Mouse (Mus musculus): ENCODE measurements around the gene Commd3. TPM values are rescaled to one million over a fixed set of nuclear protein-coding genes. Genes with fewer than 3 reads are reported as not detected.
A peak's percentile ranks its signal among the peaks of the same experiment; 100 is the strongest.

Gene Commd3
- polyA plus RNA-seq, 1 experiment from 2014 or later: 138 TPM

GRCm38 (mm10) chr2:18673766-18674165 lies 1.6 kb downstream of the Commd3 start:
- Histone ChIP-seq H3K9ac (ENCODE audit: low read depth, low read length) (no peak overlapping the region), H3K27me3 (replicated peaks; ENCODE audit: control insufficient read depth, insufficient read depth, low read length) (peaks cover 21% of the 10 kb centered on the region), H3K4me1 (replicated peaks; ENCODE audit: control insufficient read depth, insufficient read depth, low read length) (peaks cover 7% of the 10 kb centered on the region), H3K4me2 (no peak overlapping the region), H3K27ac (ENCODE audit: low read depth, low read length) (no peak overlapping the region), H3K36me3 (ENCODE audit: control insufficient read depth, insufficient read depth, low read length) (no peaks in the 10 kb centered on the region), H3K4me3 (ENCODE audit: low read depth, low read length) (no peak overlapping the region), H3K9me3 (ENCODE audit: control insufficient read depth, low read length) (no peaks in the 10 kb centered on the region)
- no peak for ATAC-seq (replicated peaks; ENCODE audit: low FRiP score)
- WGBS: 54% methylated on average over 4 of the region's 4 CpGs
- no peak for DNase-seq (ENCODE audit: low spot score)

DNA sequence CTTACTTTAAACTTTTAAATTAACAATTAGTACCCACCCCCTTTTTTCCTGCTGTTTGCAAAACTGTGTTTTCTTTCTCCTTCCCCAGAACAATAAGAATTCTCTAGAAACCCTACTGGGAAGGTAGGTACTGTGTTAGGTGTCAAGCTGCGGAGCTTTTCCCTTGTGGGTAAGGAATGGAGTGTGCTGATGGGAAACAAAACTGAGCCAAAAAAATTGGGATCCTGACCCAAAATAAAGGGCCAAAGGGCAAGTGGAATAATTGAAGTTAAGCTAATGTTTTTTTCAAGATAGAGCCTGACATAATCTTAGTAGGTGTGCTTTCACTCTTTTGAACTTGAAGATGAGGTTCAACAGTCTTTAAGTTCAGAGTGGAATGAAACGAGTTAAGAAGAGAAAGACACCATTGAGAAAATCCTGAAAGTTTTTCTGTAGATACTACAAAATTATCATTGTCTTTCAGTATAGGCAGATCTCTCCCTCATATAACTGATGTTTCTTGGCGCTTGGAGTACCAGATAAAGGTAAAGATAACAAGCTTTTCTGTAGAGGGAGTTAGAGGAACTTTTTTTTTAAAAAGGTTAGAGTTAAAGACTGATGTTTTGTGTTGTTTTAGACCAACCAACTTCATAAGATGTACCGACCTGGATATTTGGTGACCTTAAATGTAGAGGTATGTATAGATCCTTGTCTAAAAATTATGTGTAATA lies 2.2 kb downstream of the Commd3 start:
- Histone ChIP-seq H3K9me3 (ENCODE audit: control insufficient read depth, low read length) (no peaks in the 10 kb centered on the region), H3K27me3 (replicated peaks; ENCODE audit: control insufficient read depth, insufficient read depth, low read length) (peaks cover 26% of the 10 kb centered on the region), H3K4me3 (ENCODE audit: low read depth, low read length) (no peak overlapping the region), H3K36me3 (ENCODE audit: control insufficient read depth, insufficient read depth, low read length) (no peaks in the 10 kb centered on the region), H3K27ac (ENCODE audit: low read depth, low read length) (no peak overlapping the region), H3K4me1 (replicated peaks; ENCODE audit: control insufficient read depth, insufficient read depth, low read length) (peaks cover 7% of the 10 kb centered on the region), H3K9ac (ENCODE audit: low read depth, low read length) (no peak overlapping the region), H3K4me2 (no peak overlapping the region)
- DNase-seq (ENCODE audit: low spot score) (no peak), ATAC-seq (replicated peaks; ENCODE audit: low FRiP score) (no peak)
- WGBS: 51% methylated on average over 4 of the region's 4 CpGs

- Histone ChIP-seq H3K27me3 (replicated peaks; ENCODE audit: control insufficient read depth, insufficient read depth, low read length) (peaks cover 41% of the 10 kb centered on the region), H3K9ac (ENCODE audit: low read depth, low read length) (peak overlapping the region; percentile 86), H3K36me3 (ENCODE audit: control insufficient read depth, insufficient read depth, low read length) (no peaks in the 10 kb centered on the region), H3K9me3 (ENCODE audit: control insufficient read depth, low read length) (no peaks in the 10 kb centered on the region), H3K27ac (ENCODE audit: low read depth, low read length) (peak overlapping the region; percentile 84), H3K4me1 (replicated peaks; ENCODE audit: control insufficient read depth, insufficient read depth, low read length) (peaks cover 11% of the 10 kb centered on the region), H3K4me2 (peak overlapping the region; percentile 95), H3K4me3 (ENCODE audit: low read depth, low read length) (peak overlapping the region; percentile 84)
- 8% methylated on average over 40 of the region's 42 CpGs for WGBS
- ATAC-seq (replicated peaks; ENCODE audit: low FRiP score): no peak
- DNase-seq (ENCODE audit: low spot score): peak; percentile 42
Observed at GRCm38 (mm10) chr2:18675681-18676456, 3.7 kb downstream of the Commd3 start.

DNA sequence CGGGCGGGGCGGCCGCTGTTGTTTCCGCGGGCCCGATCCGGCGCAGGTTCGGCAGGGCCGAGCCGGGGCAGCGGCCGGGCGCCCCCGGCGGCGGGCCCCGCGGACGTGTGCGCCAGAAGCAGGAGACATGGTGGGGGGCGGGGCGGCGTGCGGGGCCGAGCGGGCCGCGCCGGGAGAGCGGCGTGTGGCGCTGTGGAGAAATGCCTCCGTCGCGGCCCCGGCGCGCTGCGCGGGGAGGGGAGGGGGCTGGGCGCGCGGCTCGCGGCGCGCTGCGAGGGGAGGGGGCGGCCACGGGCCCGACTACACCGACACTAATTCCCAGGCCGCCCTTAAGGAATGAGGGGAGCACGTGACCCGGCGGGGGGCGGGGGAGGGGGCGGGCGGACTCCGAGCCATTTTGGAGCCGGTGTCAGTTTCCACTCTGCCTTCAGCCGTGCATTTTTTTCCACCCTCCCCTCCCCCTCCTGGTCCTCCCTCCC lies 4.3 kb downstream of the Commd3 start:
- Histone ChIP-seq H3K36me3 (ENCODE audit: control insufficient read depth, insufficient read depth, low read length) (no peaks in the 10 kb centered on the region), H3K4me3 (ENCODE audit: low read depth, low read length) (peak overlapping the region; percentile 84), H3K27ac (ENCODE audit: low read depth, low read length) (peak overlapping the region; percentile 84), H3K4me1 (replicated peaks; ENCODE audit: control insufficient read depth, insufficient read depth, low read length) (peaks cover 14% of the 10 kb centered on the region), H3K4me2 (peak overlapping the region; percentile 95), H3K9me3 (ENCODE audit: control insufficient read depth, low read length) (no peaks in the 10 kb centered on the region), H3K27me3 (replicated peaks; ENCODE audit: control insufficient read depth, insufficient read depth, low read length) (peaks cover 47% of the 10 kb centered on the region), H3K9ac (ENCODE audit: low read depth, low read length) (peak overlapping the region; percentile 86)
- ATAC-seq (replicated peaks; ENCODE audit: low FRiP score): peak; percentile 78
- WGBS: 0% methylated on average over 41 of the region's 64 CpGs
- DNase-seq (ENCODE audit: low spot score): peak; percentile 88

DNA sequence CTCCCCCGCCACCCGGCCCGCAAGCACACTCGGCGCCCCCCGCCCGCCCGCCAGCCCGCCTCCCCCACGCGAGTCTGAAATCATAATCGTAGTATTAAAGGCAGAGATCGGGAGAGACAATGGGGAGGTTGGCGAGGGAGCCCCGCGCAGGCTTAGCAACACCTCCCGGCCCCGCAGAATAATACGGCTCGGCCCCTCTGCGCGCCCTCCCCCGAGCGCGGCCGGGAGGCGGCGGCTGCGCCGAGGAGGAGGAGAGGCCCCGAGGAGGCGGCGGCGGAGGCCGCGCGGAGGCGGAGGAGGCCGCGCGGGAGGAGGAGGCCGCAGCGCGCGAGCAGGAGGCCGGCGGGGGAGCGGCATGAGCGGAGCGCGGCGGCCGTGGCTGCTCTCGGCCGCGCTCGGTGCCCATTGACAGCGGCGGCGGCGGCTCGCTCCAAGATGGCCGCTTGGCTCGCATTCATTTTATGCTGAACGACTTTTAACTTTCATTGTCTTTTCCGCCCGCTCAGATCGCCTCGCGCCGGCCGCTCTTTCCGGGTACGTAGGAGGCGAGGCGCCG lies 4.8 kb downstream of the Commd3 start, which contains the start of gene Bmi1:
Bmi1 (plus strand) TSS at position 83 of the 556 bp plus-strand sequence.
- Histone ChIP-seq H3K9me3 (ENCODE audit: control insufficient read depth, low read length) (no peaks in the 10 kb centered on the region), H3K27ac (ENCODE audit: low read depth, low read length) (peak within 1 kb of the TSS; percentile 84), H3K36me3 (ENCODE audit: control insufficient read depth, insufficient read depth, low read length) (no peaks in the 10 kb centered on the region), H3K4me1 (replicated peaks; ENCODE audit: control insufficient read depth, insufficient read depth, low read length) (peaks cover 14% of the 10 kb centered on the region), H3K4me3 (ENCODE audit: low read depth, low read length) (peak within 1 kb of the TSS; percentile 84), H3K9ac (ENCODE audit: low read depth, low read length) (peak within 1 kb of the TSS; percentile 86), H3K27me3 (replicated peaks; ENCODE audit: control insufficient read depth, insufficient read depth, low read length) (peaks cover 49% of the 10 kb centered on the region), H3K4me2 (peak within 1 kb of the TSS; percentile 95)
- DNase-seq (ENCODE audit: low spot score): peak; percentile 76
- ATAC-seq (replicated peaks; ENCODE audit: low FRiP score): peak; percentile 71
- under 1% methylated on average over 58 of the region's 77 CpGs for WGBS

DNA sequence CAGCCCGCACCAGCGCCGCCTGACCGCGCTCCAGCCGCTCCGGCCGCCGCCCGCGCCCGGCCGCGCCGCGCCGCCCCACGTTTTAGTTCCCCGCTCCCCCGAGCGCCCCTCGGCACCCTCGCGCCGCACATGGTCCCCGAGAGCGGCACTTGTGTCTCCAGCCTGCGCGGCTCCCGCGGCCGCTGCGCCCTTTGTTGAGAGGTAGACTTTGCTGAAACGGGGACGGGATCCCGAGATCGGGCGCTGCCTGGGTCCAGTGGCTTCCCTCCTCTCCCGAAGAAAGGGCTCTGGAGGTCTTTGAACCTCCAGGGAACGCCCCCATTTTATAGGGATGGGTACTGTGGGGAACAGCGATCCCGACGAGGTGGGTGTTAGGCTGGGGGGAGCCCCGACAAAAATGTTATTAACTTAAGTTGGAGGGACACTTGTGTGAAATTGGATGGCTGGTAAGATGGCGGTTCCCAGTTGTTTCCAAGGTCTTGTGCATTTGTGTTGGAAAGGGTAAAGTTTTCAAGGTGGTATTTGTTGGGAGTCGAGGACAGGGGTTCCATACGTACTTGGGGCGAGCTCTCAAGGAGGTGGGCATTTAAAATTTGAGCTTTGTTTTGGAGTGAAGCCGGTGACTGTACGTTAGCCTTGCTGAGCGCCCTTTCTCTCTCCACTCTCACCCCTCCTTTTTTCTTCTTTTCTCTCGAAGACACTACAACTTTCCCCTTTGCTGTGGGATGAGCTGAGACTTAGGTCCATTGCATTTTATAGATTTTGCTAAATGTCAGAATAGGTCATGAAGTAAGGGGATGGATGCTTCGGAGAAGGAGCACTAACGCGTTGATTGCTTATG lies 5.7 kb downstream of the Commd3 start:
- H3K27me3 ChIP-seq (replicated peaks; ENCODE audit: control insufficient read depth, insufficient read depth, low read length): peaks cover 49% of the 10 kb centered on the region
- DNase-seq (ENCODE audit: low spot score): peak; percentile 80
- no peaks in the 10 kb centered on the region for H3K9me3 ChIP-seq (ENCODE audit: control insufficient read depth, low read length)

DNA sequence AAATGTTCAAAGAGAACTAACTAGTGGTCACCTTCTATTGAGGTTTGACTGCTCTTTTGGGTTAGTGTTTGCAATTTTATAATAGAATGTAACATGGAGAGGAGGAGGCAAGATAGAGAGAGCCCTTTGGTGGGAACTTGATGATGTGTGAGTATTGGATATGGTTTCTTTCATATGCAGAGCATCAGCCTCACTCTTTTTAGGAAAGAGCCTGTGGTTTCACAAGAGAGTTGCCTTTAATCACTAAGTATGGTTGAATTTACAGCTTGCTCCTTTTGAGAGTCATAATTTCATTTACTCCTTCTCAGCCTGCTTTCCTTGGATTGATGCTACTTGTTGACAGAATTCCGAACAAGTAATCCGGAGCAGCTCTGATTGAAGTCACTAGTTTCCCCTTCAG lies 7.5 kb downstream of the Commd3 start:
- ATAC-seq (replicated peaks; ENCODE audit: low FRiP score): no peak
- peaks cover 47% of the 10 kb centered on the region for H3K27me3 ChIP-seq (replicated peaks; ENCODE audit: control insufficient read depth, insufficient read depth, low read length)
- no peak overlapping the region for H3K4me3 ChIP-seq (ENCODE audit: low read depth, low read length)
- H3K9me3 ChIP-seq (ENCODE audit: control insufficient read depth, low read length): no peaks in the 10 kb centered on the region
- no peak overlapping the region for H3K4me2 ChIP-seq
- no peaks in the 10 kb centered on the region; the same call in 1 of the 2 replicates for H3K36me3 ChIP-seq (ENCODE audit: control insufficient read depth, insufficient read depth, low read length)
- 44% methylated on average over 2 of the region's 2 CpGs for WGBS
- peaks cover 11% of the 10 kb centered on the region for H3K4me1 ChIP-seq (replicated peaks; ENCODE audit: control insufficient read depth, insufficient read depth, low read length)
- H3K27ac ChIP-seq (ENCODE audit: low read depth, low read length): no peak overlapping the region
- no peak overlapping the region for H3K9ac ChIP-seq (ENCODE audit: low read depth, low read length)
- no peak for DNase-seq (ENCODE audit: low spot score)

More for the DNA sequence above, 5.7 kb downstream of the Commd3 start:
- Histone ChIP-seq H3K4me2 (peak overlapping the region; percentile 95), H3K27ac (ENCODE audit: low read depth, low read length) (no peak overlapping the region; the same call in 1 of the 2 replicates), H3K9ac (ENCODE audit: low read depth, low read length) (peak overlapping the region; percentile 86), H3K4me3 (ENCODE audit: low read depth, low read length) (peak overlapping the region; percentile 84), H3K36me3 (ENCODE audit: control insufficient read depth, insufficient read depth, low read length) (no peaks in the 10 kb centered on the region; the same call in 1 of the 2 replicates), H3K4me1 (replicated peaks; ENCODE audit: control insufficient read depth, insufficient read depth, low read length) (peaks cover 13% of the 10 kb centered on the region)
- under 1% methylated on average over 41 of the region's 55 CpGs for WGBS
- ATAC-seq (replicated peaks; ENCODE audit: low FRiP score): peak; percentile 13; the same call in 1 of the 2 replicates

GRCm38 (mm10) chr2:18680501-18680900 lies 8.3 kb downstream of the Commd3 start:
- Histone ChIP-seq H3K27ac (ENCODE audit: low read depth, low read length) (no peak overlapping the region), H3K36me3 (ENCODE audit: control insufficient read depth, insufficient read depth, low read length) (no peaks in the 10 kb centered on the region; the same call in 1 of the 2 replicates), H3K4me3 (ENCODE audit: low read depth, low read length) (peak overlapping the region; percentile 45), H3K27me3 (replicated peaks; ENCODE audit: control insufficient read depth, insufficient read depth, low read length) (peaks cover 46% of the 10 kb centered on the region), H3K9ac (ENCODE audit: low read depth, low read length) (0 out of 2 replicates have a peak overlapping the region, but pooled peaks have one; percentile 14), H3K9me3 (ENCODE audit: control insufficient read depth, low read length) (no peaks in the 10 kb centered on the region), H3K4me2 (peak overlapping the region; percentile 69), H3K4me1 (replicated peaks; ENCODE audit: control insufficient read depth, insufficient read depth, low read length) (peaks cover 11% of the 10 kb centered on the region)
- DNase-seq (ENCODE audit: low spot score): no peak
- ATAC-seq (replicated peaks; ENCODE audit: low FRiP score): no peak
- 2% methylated on average over 4 of the region's 4 CpGs for WGBS
